Mouse (Mus musculus) kidney, embryonic 14.5 days (tissue): Measurements from ENCODE around the gene Arhgef3. TPM values are rescaled to one million over a fixed set of nuclear protein-coding genes. Genes with fewer than 3 reads are reported as not detected.

ENCODE experiments used
- ATAC-seq: fragments of 200-750 bp; cut with Nextera tagmentation; 2 replicates; pipeline ENCODE4 v1.8.0; 2017; ENCODE audit warnings: moderate number of reproducible peaks, mild to moderate bottlenecking, moderate TSS enrichment, moderate library complexity; ENCODE audit not compliant: low FRiP score, low TSS enrichment
- H3K27ac ChIP-seq: fragments of 300-500 bp; sonication (generic); 2 replicates; pipeline ENCODE4 v1.5.1; 2014; ENCODE audit warnings: low read depth, mild to moderate bottlenecking, low read length, moderate library complexity, mixed read lengths
- H3K27me3 ChIP-seq: fragments of 300-500 bp; sonication (generic); 2 replicates; pipeline ENCODE4 v1.6.1; 2014; ENCODE audit warnings: mild to moderate bottlenecking, low read length; ENCODE audit not compliant: control insufficient read depth, insufficient read depth
- H3K36me3 ChIP-seq: fragments of 300-500 bp; sonication (generic); 2 replicates; pipeline ENCODE4 v1.6.1; 2014; ENCODE audit warnings: low read length, mixed read lengths; ENCODE audit not compliant: control insufficient read depth, insufficient read depth
- H3K4me1 ChIP-seq: fragments of 300-500 bp; sonication (generic); 2 replicates; pipeline ENCODE4 v1.6.1; 2014; ENCODE audit warnings: low read length, mixed read lengths; ENCODE audit not compliant: control insufficient read depth, insufficient read depth
- H3K4me2 ChIP-seq: fragments of 300-500 bp; sonication (generic); replicated peaks from 2 replicates; pipeline ENCODE4 v1.6.1; 2014; ENCODE audit warnings: low read depth, mild to moderate bottlenecking, low read length
- H3K4me3 ChIP-seq: fragments of 300-500 bp; sonication (generic); 2 replicates; pipeline ENCODE4 v1.5.1; 2014; ENCODE audit warnings: mild to moderate bottlenecking, low read length
- H3K9ac ChIP-seq: fragments of 300-500 bp; sonication (generic); 2 replicates; pipeline ENCODE4 v1.6.1; 2014; ENCODE audit warnings: low read depth, mild to moderate bottlenecking, low read length, moderate library complexity
- H3K9me3 ChIP-seq: fragments of 300-500 bp; sonication (generic); 2 replicates; pipeline ENCODE4 v1.6.1; 2016; ENCODE audit warnings: low read length; ENCODE audit not compliant: control insufficient read depth
- WGBS: fragments of 180-500 bp; shearing (Covaris S2); extraction: QIAGEN DNeasy Blood & Tissue Kit; methylation state at CpG from one replicate; pipeline ENCODE4 v1.1.7; 2014; 5-methylcytosine and 5-hydroxymethylcytosine counted together
- polyA plus RNA-seq: library from polyadenylated mRNA; unstranded; fragments of >200 nt; fragmentation: Nextera tagmentation; extraction: Ambion mirVana; gene quantifications from 2 replicates; pipeline ENCODE4 v1.2.1, GENCODE M21; 2014

The Arhgef3 gene
- 7.7 and 15.0 TPM in 2 replicates for polyA plus RNA-seq

DNA sequence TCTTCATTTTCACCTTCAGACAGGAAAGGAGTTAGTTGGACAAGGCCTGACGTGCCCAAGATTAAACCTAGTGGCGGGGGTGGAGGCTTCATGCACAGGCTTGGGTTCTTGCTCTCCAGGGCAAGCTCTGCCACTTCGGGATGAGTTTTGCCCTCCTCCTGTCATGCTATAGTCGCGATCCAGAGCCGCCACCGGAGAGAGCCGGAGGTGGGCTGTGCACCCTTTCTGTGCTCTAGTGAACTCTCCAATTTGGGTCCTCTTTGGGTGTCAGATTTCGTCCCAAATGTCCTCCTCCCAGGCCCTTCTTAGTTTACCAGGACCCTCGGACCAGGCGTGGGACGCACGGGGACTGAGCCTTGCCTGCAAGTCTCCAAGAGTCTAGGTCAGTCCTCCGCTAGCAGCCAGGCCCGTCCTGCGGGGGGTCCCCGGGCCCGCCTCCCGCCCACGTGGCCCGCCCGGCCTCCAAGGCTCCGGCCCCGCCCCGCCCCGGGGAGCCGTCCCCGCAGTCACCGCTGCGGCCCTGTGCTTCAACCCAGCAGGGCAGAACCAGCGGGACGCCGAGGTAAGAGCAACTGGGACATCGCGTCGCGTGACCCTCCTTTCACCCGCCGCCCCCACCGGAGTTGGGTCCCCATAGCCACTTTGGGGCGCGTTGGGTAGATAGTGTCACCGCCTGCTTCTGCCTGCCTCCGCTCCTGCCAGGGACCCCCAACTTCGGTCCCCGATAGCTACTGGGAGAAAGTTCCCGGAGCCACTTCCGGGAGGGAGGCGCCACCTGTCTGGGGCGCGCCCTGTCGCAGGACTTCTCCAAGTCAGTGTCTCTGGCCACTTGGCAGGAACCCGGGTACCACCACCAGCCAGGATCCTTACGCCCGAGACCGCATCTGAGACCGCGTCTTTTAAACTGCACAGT lies at the start of gene Arhgef3:
Gene Arhgef3 (plus strand): TSS at position 538 of the 913 bp plus-strand sequence.
- Histone ChIP-seq H3K36me3 (no peaks in the 10 kb centered on the region), H3K4me3 (peak within 1 kb of the TSS; percentile 47), H3K9me3 (no peaks in the 10 kb centered on the region), H3K27me3 (peaks cover 5% of the 10 kb centered on the region; the same call in 1 of the 2 replicates), H3K27ac (no peak within 1 kb of the TSS), H3K9ac (peak within 1 kb of the TSS; percentile 47; the same call in 1 of the 2 replicates), H3K4me1 (no peaks in the 10 kb centered on the region), H3K4me2 (peak within 1 kb of the TSS; percentile 92)
- under 1% methylated on average over 55 of the region's 58 CpGs for WGBS
- ATAC-seq = peak; percentile 88

DNA sequence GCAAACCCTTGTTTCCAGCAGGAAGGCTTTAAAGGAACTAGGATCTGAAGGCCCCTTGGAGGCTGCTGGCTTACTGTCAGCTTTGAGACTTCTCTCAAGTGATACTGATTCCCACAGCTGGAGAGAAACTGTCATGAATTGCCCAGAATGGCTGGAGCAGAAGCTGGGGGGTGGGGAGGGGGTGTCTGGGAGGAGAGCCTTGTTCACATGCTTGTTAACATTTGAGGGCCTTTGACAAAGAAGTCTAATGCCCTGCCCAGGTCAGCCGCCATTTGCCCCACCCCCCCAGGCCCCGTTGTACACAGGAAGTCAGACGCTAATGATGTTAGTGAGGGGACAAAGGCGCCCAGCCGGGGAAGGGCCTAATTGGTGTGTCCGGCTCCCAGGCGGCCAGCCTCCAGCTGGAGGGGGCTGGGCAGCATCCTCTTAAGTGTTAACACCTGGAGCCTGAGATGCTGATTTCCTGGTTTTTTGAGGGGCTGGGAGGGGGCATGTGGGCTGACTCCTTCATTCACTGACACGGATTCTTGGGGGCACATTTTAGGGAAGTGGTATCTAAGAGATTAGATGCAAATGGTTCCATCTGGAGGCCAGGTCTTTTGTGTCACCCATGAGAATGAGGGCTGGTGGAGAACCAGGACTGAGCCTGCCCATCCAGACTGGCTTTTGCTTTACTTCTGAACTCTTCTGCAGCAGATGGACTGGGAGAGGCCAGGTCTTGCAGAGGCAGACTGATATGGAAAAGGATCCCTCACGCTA lies 48.3 kb upstream of the Arhgef3 start:
- Histone ChIP-seq H3K36me3 (no peaks in the 10 kb centered on the region), H3K9ac (0 out of 2 replicates have a peak overlapping the region, but pooled peaks have one; percentile 12), H3K27me3 (no peaks in the 10 kb centered on the region), H3K4me1 (peaks cover 48% of the 10 kb centered on the region), H3K9me3 (no peaks in the 10 kb centered on the region), H3K4me2 (no peak overlapping the region; the same call in 1 of the 2 replicates), H3K27ac (peak overlapping the region; percentile 77), H3K4me3 (no peak overlapping the region)
- WGBS = 16% methylated on average over 9 of the region's 9 CpGs
- peak; percentile 65; the same call in 1 of the 2 replicates for ATAC-seq

GRCm38 (mm10) chr14:27067866-27068271 lies 46.8 kb upstream of the Arhgef3 start:
- Histone ChIP-seq H3K27ac (no peak overlapping the region), H3K9ac (no peak overlapping the region), H3K27me3 (no peaks in the 10 kb centered on the region), H3K9me3 (no peaks in the 10 kb centered on the region), H3K4me3 (no peak overlapping the region), H3K36me3 (no peaks in the 10 kb centered on the region), H3K4me2 (no peak overlapping the region), H3K4me1 (peaks cover 58% of the 10 kb centered on the region)
- 39% methylated on average over 6 of the region's 6 CpGs for WGBS
- ATAC-seq = no peak

GRCm38 (mm10) chr14:27069434-27070097 lies 45.1 kb upstream of the Arhgef3 start:
- Histone ChIP-seq H3K4me1 (peaks cover 63% of the 10 kb centered on the region), H3K27ac (no peak overlapping the region), H3K9ac (no peak overlapping the region), H3K4me2 (no peak overlapping the region), H3K27me3 (no peaks in the 10 kb centered on the region), H3K4me3 (no peak overlapping the region), H3K9me3 (no peaks in the 10 kb centered on the region), H3K36me3 (no peaks in the 10 kb centered on the region)
- 34% methylated on average over 8 of the region's 8 CpGs for WGBS
- ATAC-seq = no peak

GRCm38 (mm10) chr14:27070128-27070527 lies 44.6 kb upstream of the Arhgef3 start:
- Histone ChIP-seq H3K9ac (no peak overlapping the region), H3K27me3 (no peaks in the 10 kb centered on the region), H3K4me3 (no peak overlapping the region), H3K27ac (0 out of 2 replicates have a peak overlapping the region, but pooled peaks have one; percentile 7), H3K4me2 (no peak overlapping the region), H3K36me3 (no peaks in the 10 kb centered on the region), H3K4me1 (peaks cover 68% of the 10 kb centered on the region), H3K9me3 (no peaks in the 10 kb centered on the region)
- ATAC-seq = no peak
- WGBS = 29% methylated on average over 3 of the region's 3 CpGs

DNA sequence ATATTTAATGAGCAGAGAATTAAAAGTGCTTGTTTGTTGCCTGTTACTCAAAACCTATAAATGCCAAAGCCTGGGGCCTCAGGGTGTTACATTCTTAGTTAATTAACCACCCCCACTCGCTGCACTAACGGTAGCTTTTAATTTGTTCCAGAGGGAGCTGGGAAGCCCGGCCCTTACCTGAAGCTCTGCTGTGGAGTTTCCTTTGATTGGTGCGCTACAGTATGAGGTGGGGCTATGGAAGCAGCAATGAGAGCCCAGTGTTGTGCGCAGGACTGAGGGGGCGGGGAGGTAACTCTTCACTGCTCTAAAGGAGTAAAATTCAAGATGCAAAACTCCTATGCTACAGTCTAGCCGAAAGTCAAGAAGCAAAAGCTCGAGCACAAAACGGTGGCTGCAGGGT lies 43.9 kb upstream of the Arhgef3 start:
- no peak overlapping the region for H3K4me3 ChIP-seq
- H3K9me3 ChIP-seq = no peaks in the 10 kb centered on the region
- no peaks in the 10 kb centered on the region for H3K36me3 ChIP-seq
- peak; percentile 44; the same call in 1 of the 2 replicates for ATAC-seq
- WGBS = 13% methylated on average over 9 of the region's 9 CpGs
- no peak overlapping the region for H3K9ac ChIP-seq
- H3K27me3 ChIP-seq = no peaks in the 10 kb centered on the region
- peak overlapping the region; percentile 17; the same call in 1 of the 2 replicates for H3K4me2 ChIP-seq
- 0 out of 2 replicates have a peak overlapping the region, but pooled peaks have one; percentile 7 for H3K27ac ChIP-seq
- H3K4me1 ChIP-seq = peaks cover 67% of the 10 kb centered on the region

GRCm38 (mm10) chr14:27071985-27072384 lies 42.7 kb upstream of the Arhgef3 start:
- no peak for ATAC-seq
- no peaks in the 10 kb centered on the region for H3K9me3 ChIP-seq
- H3K27ac ChIP-seq = no peak overlapping the region
- no peak overlapping the region for H3K4me2 ChIP-seq
- H3K36me3 ChIP-seq = no peaks in the 10 kb centered on the region
- H3K27me3 ChIP-seq = no peaks in the 10 kb centered on the region
- WGBS = 9% methylated on average over 3 of the region's 3 CpGs
- no peak overlapping the region for H3K4me3 ChIP-seq
- peaks cover 62% of the 10 kb centered on the region for H3K4me1 ChIP-seq
- H3K9ac ChIP-seq = no peak overlapping the region; the same call in 1 of the 2 replicates

GRCm38 (mm10) chr14:27075084-27075483 lies 39.6 kb upstream of the Arhgef3 start:
- ATAC-seq = no peak
- Histone ChIP-seq H3K9ac (no peak overlapping the region), H3K4me2 (no peak overlapping the region), H3K36me3 (no peaks in the 10 kb centered on the region), H3K27me3 (no peaks in the 10 kb centered on the region), H3K4me1 (peaks cover 49% of the 10 kb centered on the region), H3K27ac (no peak overlapping the region), H3K4me3 (no peak overlapping the region), H3K9me3 (no peaks in the 10 kb centered on the region)
- 56% methylated on average over 6 of the region's 6 CpGs for WGBS
